Mouse (Mus musculus) G1E (cell line): ENCODE measurements around the gene Cenpa. TPM values are rescaled to one million over a fixed set of nuclear protein-coding genes. Genes with fewer than 3 reads are reported as not detected.

Experiments
- ATAC-seq: 2 replicates; pipeline ENCODE4 v1.8.0; 2016; ENCODE audit warnings: mild to moderate bottlenecking; ENCODE audit not compliant: insufficient number of reproducible peaks, poor library complexity, low FRiP score, severe bottlenecking; ENCODE audit errors: extremely low read depth
- DNase-seq: peaks from one replicate; pipeline ENCODE4 v3.0.0; 2012; ENCODE audit warnings: low spot score
- H3K27me3 ChIP-seq: 2 replicates; pipeline ENCODE4 v1.6.1; 2012; ENCODE audit warnings: mild to moderate bottlenecking, low read length, inconsistent platforms; ENCODE audit not compliant: insufficient read depth
- H3K36me3 ChIP-seq: replicated peaks from 2 replicates; pipeline ENCODE3; 2012; ENCODE audit warnings: mild to moderate bottlenecking, inconsistent platforms
- H3K4me1 ChIP-seq: 2 replicates; pipeline ENCODE4 v1.6.1; 2012; ENCODE audit warnings: low read depth, low read length, inconsistent platforms, mixed read lengths; ENCODE audit not compliant: insufficient read depth
- H3K4me3 ChIP-seq: 2 replicates; pipeline ENCODE4 v1.5.1; 2012; ENCODE audit warnings: low read depth, mild to moderate bottlenecking, inconsistent platforms, low read length, moderate library complexity, mixed read lengths
- H3K9me3 ChIP-seq: replicated peaks from 2 replicates; pipeline ENCODE4 v1.6.1; 2012; ENCODE audit warnings: inconsistent platforms
- CTCF ChIP-seq: IDR thresholded peaks from 2 replicates; pipeline ENCODE4 v1.5.1; 2012; ENCODE audit warnings: low read depth, low read length, inconsistent platforms, mixed read lengths
- GATA1 ChIP-seq: IDR thresholded peaks from 2 replicates; pipeline ENCODE4 v1.6.1; 2012; ENCODE audit warnings: borderline replicate concordance, low read length, inconsistent platforms, mixed read lengths
- GATA2 ChIP-seq: IDR thresholded peaks from 2 replicates; pipeline ENCODE4 v1.6.1; 2012; ENCODE audit warnings: low read depth, low read length, inconsistent platforms, borderline replicate concordance
- POLR2AphosphoS5 ChIP-seq: IDR thresholded peaks from 2 replicates; pipeline ENCODE4 v1.6.1; 2012; ENCODE audit warnings: low read depth, low read length, inconsistent platforms; ENCODE audit not compliant: insufficient replicate concordance
- TAL1 ChIP-seq: conservative IDR thresholded peaks from 2 replicates; pipeline ENCODE4 v1.6.1; 2012; ENCODE audit warnings: low read depth, low read length, inconsistent platforms, mixed read lengths
- polyA plus RNA-seq: library from polyadenylated mRNA; stranded (reverse); fragments of >175 nt; gene quantifications from 2 replicates; pipeline ENCODE4 v1.2.3, GENCODE M21; 2012
- total RNA-seq, 2 experiments: library from RNA; stranded (forward) in 1 of 2; stranded (reverse) in 1 of 2; fragments of 200-1000 nt in 1 of 2; fragments of >200 nt in 1 of 2; fragmentation: Nextera tagmentation in 1 of 2; gene quantifications; 2 replicates each; pipeline ENCODE4 v1.2.3; 2014 to 2017

Cenpa gene
- total and polyA plus RNA-seq, 3 experiments = 113 to 307 (median 203) TPM

DNA sequence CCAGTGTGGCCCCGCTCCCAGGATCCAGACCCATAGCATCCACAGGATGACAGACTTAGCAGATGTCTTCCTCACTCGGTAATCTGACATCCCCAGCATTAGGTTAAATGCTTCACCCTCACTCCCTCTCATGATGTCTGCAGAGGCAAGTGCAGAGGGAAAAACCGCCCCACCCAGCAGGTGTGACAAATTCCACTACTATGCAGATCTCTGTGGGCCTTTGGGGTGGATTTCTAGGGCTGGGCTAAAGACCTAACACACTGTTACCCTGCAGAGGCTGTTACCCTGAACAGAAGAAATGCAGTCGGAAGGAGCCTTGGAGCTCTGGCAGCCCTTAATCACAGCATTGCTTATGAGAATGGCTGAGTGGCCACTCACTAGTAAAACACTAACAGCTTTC is 7.5 kb upstream of the Cenpa start:
- TF ChIP-seq TAL1 (no peak), GATA1 (no peak), CTCF (no peak), GATA2 (no peak), POLR2AphosphoS5 (no peak)
- Histone ChIP-seq H3K4me1 (no peaks in the 10 kb centered on the region), H3K27me3 (no peaks in the 10 kb centered on the region; the same call in 1 of the 2 replicates), H3K36me3 (peaks cover 50% of the 10 kb centered on the region), H3K4me3 (no peak overlapping the region), H3K9me3 (peaks cover 18% of the 10 kb centered on the region)
- ATAC-seq (no peak), DNase-seq (no peak)

DNA sequence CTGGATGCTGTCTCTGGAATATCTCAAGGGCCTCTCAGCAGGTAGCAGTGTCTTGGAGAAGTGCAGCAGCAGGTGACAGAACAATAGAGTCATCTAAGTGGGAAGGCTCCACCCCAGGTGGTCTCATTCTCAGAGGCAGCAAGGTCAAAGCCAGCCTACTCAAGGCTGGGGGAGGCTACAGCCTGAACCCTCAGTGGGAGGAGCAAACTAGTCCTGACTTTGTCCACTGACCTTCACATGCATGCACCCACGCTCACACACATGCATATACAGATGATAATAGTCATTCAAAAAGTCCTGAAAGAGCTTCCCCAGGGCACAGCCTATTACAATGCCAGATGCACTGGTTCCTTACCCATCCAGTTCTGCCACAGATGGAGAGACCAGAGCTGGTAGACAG is 6.3 kb upstream of the Cenpa start:
- no peaks in the 10 kb centered on the region; the same call in 1 of the 2 replicates for H3K27me3 ChIP-seq
- no peak overlapping the region for H3K4me3 ChIP-seq
- DNase-seq (no peak), ATAC-seq (no peak)
- peaks cover 39% of the 10 kb centered on the region for H3K36me3 ChIP-seq
- H3K4me1 ChIP-seq = peaks cover under 1% of the 10 kb centered on the region; the same call in 1 of the 2 replicates
- peaks cover 18% of the 10 kb centered on the region for H3K9me3 ChIP-seq
- TF ChIP-seq POLR2AphosphoS5 = no peak
- no peak for TF ChIP-seq GATA2

GRCm38 (mm10) chr5:30660813-30661212 is 5.8 kb upstream of the Cenpa start:
- no peaks in the 10 kb centered on the region; the same call in 1 of the 2 replicates for H3K27me3 ChIP-seq
- H3K9me3 ChIP-seq = peaks cover 18% of the 10 kb centered on the region
- H3K4me1 ChIP-seq = peaks cover 4% of the 10 kb centered on the region
- H3K36me3 ChIP-seq = peaks cover 33% of the 10 kb centered on the region
- ATAC-seq (no peak), DNase-seq (no peak)
- no peak for TF ChIP-seq CTCF
- no peak for TF ChIP-seq GATA2
- TF ChIP-seq POLR2AphosphoS5 = no peak
- TF ChIP-seq TAL1 = no peak
- TF ChIP-seq GATA1 = no peak
- H3K4me3 ChIP-seq = no peak overlapping the region

- H3K27me3 ChIP-seq = no peaks in the 10 kb centered on the region; the same call in 1 of the 2 replicates
- ATAC-seq (no peak), DNase-seq (no peak)
- no peak overlapping the region for H3K4me3 ChIP-seq
- peaks cover 36% of the 10 kb centered on the region for H3K4me1 ChIP-seq
- H3K36me3 ChIP-seq = peaks cover 27% of the 10 kb centered on the region
- TF ChIP-seq GATA1 (no peak), POLR2AphosphoS5 (no peak), TAL1 (no peak), CTCF (no peak), GATA2 (no peak)
- H3K9me3 ChIP-seq = peaks cover 16% of the 10 kb centered on the region
These were observed 1.2 kb upstream of the Cenpa start for GRCm38 (mm10) chr5:30665360-30665759.

DNA sequence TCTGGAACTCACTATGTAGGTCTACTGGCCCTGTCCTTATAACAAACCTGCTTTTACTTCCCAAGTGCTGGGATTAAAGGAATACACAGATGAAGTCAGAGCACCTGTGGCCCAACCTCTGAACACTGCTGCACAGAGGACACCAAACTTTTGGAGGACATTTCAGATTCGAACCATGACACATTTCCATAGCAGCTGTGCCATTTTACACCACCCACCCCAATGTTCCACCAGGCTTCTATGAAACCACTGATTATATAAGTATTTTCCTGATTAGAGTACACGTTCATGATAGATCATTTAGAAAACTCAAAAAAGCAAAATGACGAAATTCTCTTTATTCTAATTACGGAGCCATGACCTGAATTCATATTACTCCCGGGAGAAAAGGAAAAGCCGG is 609 bp upstream of the Cenpa start:
- peaks cover 33% of the 10 kb centered on the region for H3K36me3 ChIP-seq
- H3K9me3 ChIP-seq = peaks cover 10% of the 10 kb centered on the region
- ATAC-seq (no peak), DNase-seq (no peak)
- peak overlapping the region; percentile 93 for H3K4me3 ChIP-seq
- no peaks in the 10 kb centered on the region; the same call in 1 of the 2 replicates for H3K27me3 ChIP-seq
- peaks cover 36% of the 10 kb centered on the region for H3K4me1 ChIP-seq
- TF ChIP-seq GATA2 (no peak), CTCF (no peak), POLR2AphosphoS5 (no peak), TAL1 (no peak), GATA1 (no peak)

DNA sequence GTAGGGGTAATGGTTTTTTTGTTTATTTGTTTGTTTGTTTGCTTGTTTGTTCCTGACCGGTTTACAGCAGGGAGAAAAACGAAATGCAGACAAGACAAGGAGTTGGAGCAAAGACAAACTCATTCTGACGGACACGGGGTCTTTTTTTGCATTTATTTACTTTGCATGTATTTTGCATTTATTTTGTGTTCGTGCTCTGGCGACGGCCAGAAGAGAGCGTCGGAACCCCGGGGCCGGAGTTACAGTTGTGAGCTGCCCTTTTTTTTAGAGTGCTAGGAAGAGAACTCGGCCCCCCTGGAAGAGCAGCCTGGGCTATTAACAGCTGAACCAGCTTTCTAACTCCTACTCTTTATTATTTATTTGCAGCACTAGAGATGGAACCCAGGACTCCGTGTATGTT is 638 bp downstream of the Cenpa start:
- DNase-seq (no peak), ATAC-seq (no peak)
- TF ChIP-seq POLR2AphosphoS5 = no peak
- Histone ChIP-seq H3K4me1 (peaks cover 38% of the 10 kb centered on the region), H3K9me3 (0 out of 2 replicates have a peak, but pooled peaks cover 1% of the 10 kb centered on the region), H3K27me3 (no peaks in the 10 kb centered on the region), H3K4me3 (peak overlapping the region; percentile 93), H3K36me3 (peaks cover 45% of the 10 kb centered on the region)

DNA sequence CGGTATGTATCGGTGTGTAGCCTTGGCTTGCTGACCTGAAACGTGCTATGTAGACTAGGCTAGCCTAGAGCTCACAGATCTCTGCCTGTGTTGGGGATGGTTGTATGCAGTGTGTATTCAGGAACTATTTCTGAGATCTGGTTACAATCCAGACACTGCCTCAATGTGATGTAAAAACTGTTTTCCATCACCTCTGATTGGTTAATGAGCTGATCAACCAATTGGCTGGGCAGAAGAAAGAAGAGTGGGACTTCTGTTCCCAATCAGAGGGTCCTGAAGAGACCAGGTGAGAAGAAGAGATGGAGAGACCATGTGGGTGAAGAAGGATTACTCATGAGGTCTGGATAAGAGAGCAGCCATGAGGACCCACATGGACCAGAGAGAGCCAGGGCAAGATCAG is 1.1 kb downstream of the Cenpa start:
- ATAC-seq (no peak), DNase-seq (no peak)
- Histone ChIP-seq H3K27me3 (no peaks in the 10 kb centered on the region), H3K4me3 (peak overlapping the region; percentile 93), H3K4me1 (peaks cover 43% of the 10 kb centered on the region), H3K36me3 (peaks cover 50% of the 10 kb centered on the region), H3K9me3 (no peaks in the 10 kb centered on the region)
- TF ChIP-seq POLR2AphosphoS5 (no peak), CTCF (no peak), GATA2 (no peak), GATA1 (no peak), TAL1 (no peak)
